Mouse (Mus musculus): Measurements from ENCODE around the gene Celsr1. TPM values are rescaled to one million over a fixed set of nuclear protein-coding genes. Genes with fewer than 3 reads are reported as not detected.

Celsr1 gene
- total and polyA plus RNA-seq, 2 experiments = 2.4 to 11.5 TPM

GRCm38 (mm10) chr15:86075305-86076047 lies 41.9 kb upstream of the Celsr1 start:
- Histone ChIP-seq H3K79me2 (ENCODE audit: control insufficient read depth, insufficient read depth, low read length) (peaks cover 4% of the 10 kb centered on the region; the same call in 1 of the 2 replicates), H3K9ac (ENCODE audit: low read depth, low read length) (no peak overlapping the region), H3K36me3 (ENCODE audit: control insufficient read depth, insufficient read depth, low read length) (no peaks in the 10 kb centered on the region), H3K4me1 (ENCODE audit: control insufficient read depth, insufficient read depth, low read length) (peaks cover 4% of the 10 kb centered on the region; the same call in 1 of the 2 replicates), H3K4me3 (ENCODE audit: insufficient read depth, low read depth, low read length) (no peak overlapping the region), H3K27ac (replicated peaks; ENCODE audit: insufficient read depth, low read depth, low read length) (no peak overlapping the region), H3K27me3 (ENCODE audit: control insufficient read depth, insufficient read depth, low read length) (no peaks in the 10 kb centered on the region)
- WGBS = 65% methylated on average over 20 of the region's 20 CpGs
- peak; percentile 61 for DNase-seq (ENCODE audit: extremely low read depth, low read depth, low spot score)
- TF ChIP-seq CTCF (IDR thresholded peaks at IDR 0.05; ENCODE audit: low read depth, low read length) = no peak
- no peak for TF ChIP-seq POLR2A (IDR thresholded peaks at IDR 0.05; ENCODE audit: extremely low read depth, insufficient read depth, low read length)

DNA sequence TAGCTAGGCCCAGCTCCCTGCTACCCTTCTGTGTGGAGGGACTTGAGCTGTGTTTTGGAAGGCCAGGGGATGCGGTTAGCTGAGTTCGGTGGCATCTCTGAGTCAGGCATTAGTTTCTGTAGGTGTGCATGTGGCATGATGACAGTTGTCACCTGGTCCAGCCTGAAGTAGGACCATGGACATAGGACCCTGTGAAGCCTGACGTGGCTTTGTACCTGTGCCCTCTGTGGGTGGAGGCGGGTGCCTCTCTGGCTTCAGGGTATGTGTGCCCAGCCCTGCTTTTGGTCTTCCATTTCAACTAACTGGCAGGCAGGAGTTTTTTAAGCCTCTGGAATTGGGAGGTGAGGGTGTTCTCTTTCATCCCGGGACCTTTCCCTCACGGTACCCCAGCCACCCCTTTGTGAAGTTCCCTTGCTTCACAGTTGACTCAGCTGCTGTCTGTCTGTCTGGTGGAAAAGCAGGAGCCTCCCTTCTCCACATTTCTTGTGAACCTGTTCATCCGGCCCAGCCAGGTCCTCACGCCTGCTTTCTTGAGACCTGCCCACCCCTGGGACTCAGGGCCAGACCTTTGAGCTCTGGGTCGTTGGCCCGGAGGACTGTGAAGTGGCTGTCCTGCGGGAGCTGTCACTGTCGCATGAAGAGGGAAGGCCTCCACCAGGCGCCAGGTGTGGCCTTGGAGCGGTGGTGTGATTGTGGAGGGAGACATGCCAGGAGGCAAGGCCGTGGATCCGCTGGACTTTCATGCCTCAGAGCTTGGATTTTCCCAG lies 40.8 kb upstream of the Celsr1 start:
- no peak overlapping the region for H3K9ac ChIP-seq (ENCODE audit: low read depth, low read length)
- no peak overlapping the region for H3K4me3 ChIP-seq (ENCODE audit: insufficient read depth, low read depth, low read length)
- DNase-seq (ENCODE audit: extremely low read depth, low read depth, low spot score) = peak; percentile 80
- TF ChIP-seq CTCF (IDR thresholded peaks at IDR 0.05; ENCODE audit: low read depth, low read length) (no peak), POLR2A (IDR thresholded peaks at IDR 0.05; ENCODE audit: extremely low read depth, insufficient read depth, low read length) (no peak)
- H3K27ac ChIP-seq (replicated peaks; ENCODE audit: insufficient read depth, low read depth, low read length) = no peak overlapping the region
- H3K36me3 ChIP-seq (ENCODE audit: control insufficient read depth, insufficient read depth, low read length) = no peaks in the 10 kb centered on the region
- no peaks in the 10 kb centered on the region for H3K27me3 ChIP-seq (ENCODE audit: control insufficient read depth, insufficient read depth, low read length)
- 43% methylated on average over 16 of the region's 16 CpGs for WGBS
- peaks cover 2% of the 10 kb centered on the region; the same call in 1 of the 2 replicates for H3K4me1 ChIP-seq (ENCODE audit: control insufficient read depth, insufficient read depth, low read length)
- H3K79me2 ChIP-seq (ENCODE audit: control insufficient read depth, insufficient read depth, low read length) = peaks cover 4% of the 10 kb centered on the region; the same call in 1 of the 2 replicates

GRCm38 (mm10) chr15:86071166-86071565 lies 37.6 kb upstream of the Celsr1 start:
- H3K27ac ChIP-seq (replicated peaks; ENCODE audit: insufficient read depth, low read depth, low read length) = no peak overlapping the region
- no peak for TF ChIP-seq POLR2A (IDR thresholded peaks at IDR 0.05; ENCODE audit: extremely low read depth, insufficient read depth, low read length)
- TF ChIP-seq CTCF (IDR thresholded peaks at IDR 0.05; ENCODE audit: low read depth, low read length) = no peak
- H3K27me3 ChIP-seq (ENCODE audit: control insufficient read depth, insufficient read depth, low read length) = no peaks in the 10 kb centered on the region
- peaks cover 5% of the 10 kb centered on the region; the same call in 1 of the 2 replicates for H3K79me2 ChIP-seq (ENCODE audit: control insufficient read depth, insufficient read depth, low read length)
- H3K36me3 ChIP-seq (ENCODE audit: control insufficient read depth, insufficient read depth, low read length) = no peaks in the 10 kb centered on the region
- no peak overlapping the region for H3K4me3 ChIP-seq (ENCODE audit: insufficient read depth, low read depth, low read length)
- DNase-seq (ENCODE audit: extremely low read depth, low read depth, low spot score) = no peak
- WGBS = 96% methylated on average over 1 of the region's 1 CpGs
- peaks cover 2% of the 10 kb centered on the region; the same call in 1 of the 2 replicates for H3K4me1 ChIP-seq (ENCODE audit: control insufficient read depth, insufficient read depth, low read length)
- H3K9ac ChIP-seq (ENCODE audit: low read depth, low read length) = no peak overlapping the region

GRCm38 (mm10) chr15:86070368-86070767 lies 36.8 kb upstream of the Celsr1 start:
- DNase-seq (ENCODE audit: extremely low read depth, low read depth, low spot score) = no peak
- WGBS = 86% methylated on average over 11 of the region's 11 CpGs
- Histone ChIP-seq H3K4me1 (ENCODE audit: control insufficient read depth, insufficient read depth, low read length) (0 out of 2 replicates have a peak, but pooled peaks cover under 1% of the 10 kb centered on the region), H3K79me2 (ENCODE audit: control insufficient read depth, insufficient read depth, low read length) (peaks cover 11% of the 10 kb centered on the region; the same call in 1 of the 2 replicates), H3K4me3 (ENCODE audit: insufficient read depth, low read depth, low read length) (no peak overlapping the region), H3K27me3 (ENCODE audit: control insufficient read depth, insufficient read depth, low read length) (no peaks in the 10 kb centered on the region), H3K27ac (replicated peaks; ENCODE audit: insufficient read depth, low read depth, low read length) (no peak overlapping the region), H3K36me3 (ENCODE audit: control insufficient read depth, insufficient read depth, low read length) (no peaks in the 10 kb centered on the region), H3K9ac (ENCODE audit: low read depth, low read length) (no peak overlapping the region)
- no peak for TF ChIP-seq CTCF (IDR thresholded peaks at IDR 0.05; ENCODE audit: low read depth, low read length)
- TF ChIP-seq POLR2A (IDR thresholded peaks at IDR 0.05; ENCODE audit: extremely low read depth, insufficient read depth, low read length) = no peak

GRCm38 (mm10) chr15:86069011-86069791 lies 35.6 kb upstream of the Celsr1 start:
- TF ChIP-seq CTCF (IDR thresholded peaks at IDR 0.05; ENCODE audit: low read depth, low read length) = no peak
- no peak for TF ChIP-seq POLR2A (IDR thresholded peaks at IDR 0.05; ENCODE audit: extremely low read depth, insufficient read depth, low read length)
- peaks cover 22% of the 10 kb centered on the region; the same call in 1 of the 2 replicates for H3K79me2 ChIP-seq (ENCODE audit: control insufficient read depth, insufficient read depth, low read length)
- no peaks in the 10 kb centered on the region for H3K4me1 ChIP-seq (ENCODE audit: control insufficient read depth, insufficient read depth, low read length)
- no peak overlapping the region for H3K27ac ChIP-seq (replicated peaks; ENCODE audit: insufficient read depth, low read depth, low read length)
- H3K9ac ChIP-seq (ENCODE audit: low read depth, low read length) = no peak overlapping the region
- no peaks in the 10 kb centered on the region for H3K36me3 ChIP-seq (ENCODE audit: control insufficient read depth, insufficient read depth, low read length)
- WGBS = 88% methylated on average over 10 of the region's 10 CpGs
- H3K27me3 ChIP-seq (ENCODE audit: control insufficient read depth, insufficient read depth, low read length) = no peaks in the 10 kb centered on the region
- no peak overlapping the region for H3K4me3 ChIP-seq (ENCODE audit: insufficient read depth, low read depth, low read length)
- DNase-seq (ENCODE audit: extremely low read depth, low read depth, low spot score) = no peak
